Mouse (Mus musculus): Measurements from ENCODE around the gene Etnk1. TPM values are rescaled to one million over a fixed set of nuclear protein-coding genes. Genes with fewer than 3 reads are reported as not detected.

Etnk1 gene
- polyA plus RNA-seq (2021; fragmentation: Nextera tagmentation): 15.4 and 17.9 TPM in 2 replicates
- long read RNA-seq, experiment 1, full-length matches to known transcripts: 20 of 67 reads
- long read RNA-seq, experiment 1, partial matches to known transcripts: 0 of 67 reads
- long read RNA-seq, experiment 1, other reads (novel, unspliced or antisense): 47 of 67 reads
- long read RNA-seq, experiment 2, full-length matches to known transcripts: 162 of 248 reads
- long read RNA-seq, experiment 2, partial matches to known transcripts: 6 of 248 reads
- long read RNA-seq, experiment 2, other reads (novel, unspliced or antisense): 80 of 248 reads

GRCm38 (mm10) chr6:143166452-143167357 lies at the start of gene Etnk1:
Gene Etnk1, plus strand, starts transcription at chr6:143167221.

Other genes starting within 250 kb of the Etnk1 start
- gene St8sia1, start 202.8 kb upstream of the Etnk1 start, polyA plus RNA-seq (2021; fragmentation: Nextera tagmentation): 2.5 and 3.1 TPM in 2 replicates
- gene C2cd5, start 67.1 kb upstream of the Etnk1 start, polyA plus RNA-seq (2021; fragmentation: Nextera tagmentation): 12.3 and 12.6 TPM in 2 replicates

Data from layer of hippocampus, adult 6 months (tissue).